Mouse (Mus musculus) frontal cortex, postnatal 10 days (tissue): Measurements from ENCODE around the gene Szt2.

Source experiments
- DNase-seq, 2 experiments: peaks; one replicate each; pipeline ENCODE4 v3.0.0; 2022; ENCODE audit warnings: low spot score in 2 of 2, mixed read lengths in 1 of 2

Gene Szt2

DNA sequence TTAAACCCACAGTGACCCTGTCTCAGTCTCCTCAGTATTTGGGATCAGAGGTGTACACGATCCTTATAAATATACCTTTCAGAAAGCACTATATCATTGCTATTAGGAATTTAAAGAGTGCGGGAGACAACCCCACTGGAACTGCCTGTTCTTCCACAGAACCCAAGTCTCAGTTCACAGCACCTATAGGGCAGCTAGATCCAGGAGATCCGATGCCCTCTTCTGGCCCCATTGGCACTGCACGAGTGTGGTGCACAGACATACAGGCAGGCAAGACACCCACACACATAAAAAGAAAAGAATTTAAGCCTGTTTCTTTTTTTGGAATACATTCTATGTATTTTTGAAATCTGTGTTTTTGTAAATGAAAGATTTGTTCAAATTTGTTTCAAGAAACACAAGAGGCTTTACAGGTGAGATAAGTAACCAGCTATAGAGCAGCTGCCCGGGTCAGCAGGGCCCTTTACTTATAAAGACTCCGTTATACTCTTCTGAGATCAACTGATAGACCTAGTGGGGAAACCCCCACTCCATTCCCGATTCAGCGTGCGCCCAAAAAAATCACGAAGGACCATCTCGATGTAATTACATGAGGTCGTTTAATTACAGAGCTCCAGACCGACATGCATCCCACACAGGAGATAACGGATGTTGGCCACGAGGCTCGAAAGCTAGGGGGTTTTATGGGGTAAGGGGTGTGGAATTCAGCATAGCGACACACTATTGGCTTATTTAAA, 50.7 kb downstream of the Szt2 start:
- no peak for DNase-seq

DNA sequence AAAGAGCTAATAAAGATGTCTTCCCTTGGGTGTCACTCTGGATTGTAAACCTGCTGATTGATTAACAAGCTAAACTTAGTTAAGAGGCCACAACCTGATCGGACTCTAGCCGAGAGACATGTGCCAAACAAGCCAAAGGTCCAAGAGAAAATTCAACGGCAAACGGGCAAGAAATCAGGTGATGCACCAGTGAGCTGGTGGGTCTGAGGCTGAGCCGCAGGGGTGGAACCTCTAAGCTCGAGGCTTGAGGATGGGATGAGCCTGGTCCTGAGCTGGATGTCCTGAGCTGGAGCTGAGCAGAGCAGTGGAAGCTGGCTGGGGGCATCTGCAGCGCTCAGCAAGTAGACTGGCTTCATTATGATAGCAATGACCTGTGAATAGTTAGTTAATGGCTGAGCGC, 51.6 kb downstream of the Szt2 start:
- DNase-seq: no peak

DNA sequence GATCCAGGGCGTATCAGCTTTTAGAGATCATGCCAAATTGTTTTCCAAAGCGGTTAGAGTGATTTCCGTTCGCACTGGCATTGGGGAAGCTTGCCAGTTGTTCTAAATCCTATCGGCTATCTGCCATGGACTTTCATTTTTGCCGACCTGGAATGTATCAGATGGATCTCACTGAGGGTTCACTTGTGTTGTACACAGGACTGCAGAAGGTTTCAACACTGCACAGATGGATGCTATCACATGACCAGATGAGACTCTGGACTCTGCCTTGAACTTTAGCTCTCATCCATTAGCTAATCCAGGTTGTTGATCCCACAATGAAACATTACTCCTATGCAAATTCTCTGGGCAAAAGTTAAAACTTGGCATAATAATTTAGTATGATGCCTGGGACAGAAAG, 52.3 kb downstream of the Szt2 start:
- no peak for DNase-seq

DNA sequence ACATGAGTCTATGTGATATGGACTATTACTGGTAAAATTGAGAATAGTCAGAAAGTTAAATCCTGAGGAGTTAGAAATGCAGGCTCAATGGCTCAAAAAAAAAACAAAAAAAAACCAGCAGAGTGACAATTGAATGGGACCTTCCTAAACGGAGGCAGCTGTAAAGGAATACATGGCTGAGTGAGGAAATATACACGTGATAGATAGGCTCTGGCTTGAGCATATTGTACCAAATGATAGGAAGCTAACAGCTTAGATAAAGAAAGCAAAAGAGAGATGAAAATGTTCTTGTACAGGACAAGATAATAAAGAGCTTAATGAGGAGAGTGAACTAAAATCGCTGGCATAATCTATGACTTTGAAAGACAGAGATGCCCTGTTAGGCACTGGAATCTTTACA, 54.8 kb downstream of the Szt2 start:
- no peak for DNase-seq

DNA sequence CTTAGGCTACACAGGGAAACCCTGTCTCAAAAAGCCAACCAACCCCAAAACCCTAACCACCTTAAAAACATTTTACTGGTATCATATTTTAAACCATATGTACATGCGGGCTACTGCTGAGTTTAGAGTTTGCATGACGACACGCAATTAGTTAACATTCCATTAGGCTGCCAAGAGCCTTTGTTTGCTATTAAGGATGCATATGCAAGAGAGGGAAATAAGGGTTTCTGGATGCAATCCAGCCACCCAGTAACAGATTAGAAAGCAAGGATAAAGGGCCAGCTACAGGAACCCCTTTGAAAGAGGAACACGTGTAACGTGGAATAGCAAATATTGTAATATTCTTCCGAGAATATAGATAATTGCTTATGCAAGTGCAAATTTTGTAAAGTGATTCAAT, 55.4 kb downstream of the Szt2 start:
- DNase-seq: no peak

DNA sequence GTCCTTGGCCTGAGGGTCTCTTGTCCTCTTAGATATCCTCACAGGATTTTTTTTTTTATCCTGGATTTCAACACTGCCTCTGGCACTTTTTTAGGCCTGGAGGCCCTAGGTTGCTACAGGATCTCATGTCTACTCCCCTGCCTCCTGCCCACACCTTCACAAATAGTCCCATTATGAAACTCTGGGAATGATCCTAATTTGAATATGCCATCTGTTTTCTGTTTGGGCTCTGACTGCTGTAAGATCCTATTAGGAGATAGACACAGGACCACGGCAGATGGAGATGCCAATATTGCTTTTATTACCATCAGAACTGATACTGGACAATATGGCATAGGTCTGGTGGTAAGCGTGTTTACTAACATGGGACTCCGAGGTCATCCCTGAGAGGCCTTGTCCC, 57.2 kb downstream of the Szt2 start:
- no peak for DNase-seq

DNA sequence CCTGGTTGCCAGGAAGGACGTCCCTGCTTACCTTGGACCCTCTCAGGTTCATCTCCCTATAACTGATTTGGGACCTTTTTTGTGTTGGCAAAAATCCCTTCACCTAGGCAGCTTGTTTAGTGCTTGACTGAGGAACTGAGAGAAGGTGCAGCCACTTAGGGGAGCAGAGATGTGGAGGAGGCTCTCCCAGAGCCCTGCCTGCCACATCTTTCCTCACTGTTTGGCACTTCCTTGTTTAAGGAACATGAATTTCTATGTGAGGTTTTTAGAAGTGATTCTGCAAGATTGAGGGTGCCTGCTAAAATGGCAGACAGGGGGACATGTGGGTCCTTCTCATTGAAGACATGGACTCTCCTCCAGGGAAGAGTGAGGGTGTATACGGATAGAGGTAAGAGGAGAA, 58.2 kb downstream of the Szt2 start:
- DNase-seq: no peak

DNA sequence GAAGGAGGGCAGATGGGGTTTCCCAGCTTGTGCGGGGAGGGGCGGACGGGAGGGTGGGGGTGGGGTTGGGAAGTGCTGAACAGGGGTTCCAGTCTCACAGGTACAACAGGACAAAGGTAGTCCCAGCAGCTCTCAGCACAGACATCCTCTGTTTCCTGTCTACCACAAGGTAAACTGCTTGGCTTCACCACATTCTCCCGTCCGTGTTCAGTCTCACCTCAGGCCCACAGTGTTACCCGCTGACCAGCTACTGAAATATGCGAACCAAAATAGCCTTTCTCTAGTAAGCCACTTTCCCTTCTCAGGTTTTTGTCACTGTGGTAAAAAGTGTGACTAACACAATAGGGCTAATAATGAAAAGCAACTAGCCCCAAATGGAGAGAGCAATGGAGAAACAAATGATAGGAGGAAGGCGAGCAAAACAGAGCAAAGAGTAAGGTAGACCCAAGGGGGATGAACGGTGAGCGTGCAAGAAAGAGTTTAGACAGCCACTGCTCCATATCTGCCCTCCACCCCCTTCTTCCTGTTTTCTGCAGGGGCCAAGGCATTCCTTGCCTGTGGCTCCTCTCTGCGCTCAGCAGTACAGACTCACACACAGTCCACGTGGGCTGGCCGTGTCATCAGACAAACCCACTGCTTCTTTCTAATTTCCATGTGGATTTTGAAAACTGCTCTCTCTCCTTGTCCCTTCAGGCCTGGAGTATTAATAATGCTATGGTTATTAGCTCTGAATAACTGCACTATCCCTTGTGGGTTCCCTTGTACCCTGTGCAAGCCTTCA, 61.4 kb downstream of the Szt2 start:
- DNase-seq: no peak

DNA sequence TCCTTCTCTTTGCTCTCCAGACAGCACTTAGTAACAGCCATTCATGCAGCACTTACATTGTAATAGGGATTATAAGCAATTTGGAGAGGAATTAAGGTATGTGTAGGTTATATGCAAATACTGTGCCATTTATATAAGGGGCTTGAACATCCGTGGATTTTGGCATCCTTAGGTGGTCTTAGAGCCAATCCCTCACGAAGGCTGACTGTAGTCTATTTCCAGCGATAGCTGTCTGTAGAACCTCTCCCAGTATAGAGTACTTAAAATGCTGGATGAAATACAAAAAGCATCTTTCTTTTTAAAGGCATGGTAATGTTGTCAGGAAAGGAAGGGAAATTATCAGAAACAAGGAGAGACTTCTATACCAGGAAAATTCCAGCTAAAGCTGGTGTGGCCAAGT, 67.6 kb downstream of the Szt2 start:
- no peak for DNase-seq

DNA sequence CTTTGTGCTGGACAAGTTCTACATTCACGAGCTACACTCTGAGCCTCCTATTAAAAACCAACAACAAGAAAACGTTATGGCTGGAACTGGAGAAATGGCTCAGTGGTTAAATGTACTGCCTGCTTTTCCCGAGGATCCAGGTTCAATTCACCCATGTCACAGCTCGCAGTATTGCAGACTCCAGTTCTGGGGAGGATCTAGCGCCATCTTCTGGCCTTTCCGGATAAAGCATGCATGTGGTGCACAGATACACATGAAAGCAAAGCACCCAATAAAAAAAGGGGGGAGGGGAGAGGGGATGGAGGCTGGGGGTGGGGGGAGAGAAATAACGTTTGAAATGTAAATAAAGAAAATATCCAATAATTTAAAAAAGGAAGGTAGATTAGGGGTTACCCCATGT, 72.4 kb downstream of the Szt2 start:
- DNase-seq: peak; percentile 36 to 58

DNA sequence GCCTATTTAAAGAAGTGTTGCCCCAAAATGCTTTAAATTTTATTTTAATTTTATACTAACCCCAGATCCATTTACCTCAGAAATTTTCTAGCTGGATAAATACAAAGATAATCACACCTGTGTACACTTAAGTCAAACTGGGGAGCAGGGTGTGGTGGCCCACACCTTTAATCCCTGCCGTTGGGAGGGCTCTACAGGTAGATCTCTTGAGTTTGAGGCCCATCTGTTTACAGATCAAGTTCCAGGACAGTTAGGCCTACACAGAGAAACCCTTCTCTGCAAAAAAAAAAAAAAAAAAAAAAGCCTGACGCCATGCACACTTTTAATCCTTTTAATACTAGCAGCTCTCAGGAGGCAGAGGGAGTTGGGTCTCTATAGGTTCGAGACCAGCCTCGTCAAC, 73.1 kb downstream of the Szt2 start:
- DNase-seq: no peak

DNA sequence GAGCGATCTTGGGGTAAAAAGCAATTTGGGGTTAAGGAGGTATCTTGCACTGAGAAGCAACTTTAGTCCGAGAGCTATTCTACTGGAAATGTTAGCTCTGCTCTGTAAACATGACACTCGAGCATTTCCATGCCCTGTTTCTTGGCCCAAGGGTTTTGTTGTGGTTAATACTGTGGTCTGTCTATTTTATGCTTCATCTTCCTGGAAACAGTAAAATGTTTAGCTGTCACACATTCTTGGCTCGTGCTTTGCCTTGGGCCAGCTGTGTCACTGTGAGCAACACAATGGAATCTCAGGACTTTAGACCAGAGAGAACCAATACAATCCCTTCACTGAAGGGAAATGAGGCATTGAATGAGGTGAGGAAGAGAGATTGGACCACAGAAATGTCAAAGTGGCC, 77.3 kb downstream of the Szt2 start:
- no peak for DNase-seq

DNA sequence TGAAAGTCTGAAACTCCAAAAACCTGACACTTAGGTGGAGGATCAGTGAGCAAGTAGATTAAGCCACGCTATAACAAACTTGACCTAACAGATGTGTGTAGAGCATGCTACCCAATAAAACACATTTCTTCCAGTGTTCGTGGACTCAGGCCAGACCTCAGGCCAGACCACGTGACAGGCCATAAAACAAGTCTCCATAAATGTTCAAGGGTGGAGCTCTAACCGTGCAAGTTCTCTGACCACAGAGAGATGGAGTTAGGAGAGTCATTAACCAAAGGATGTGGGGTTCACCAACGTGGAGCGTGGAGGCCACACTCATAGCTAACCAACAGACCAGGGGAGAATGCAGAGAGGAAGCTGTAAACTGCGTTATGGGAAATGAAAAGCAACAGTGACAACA, 82.6 kb downstream of the Szt2 start:
- no peak for DNase-seq

DNA sequence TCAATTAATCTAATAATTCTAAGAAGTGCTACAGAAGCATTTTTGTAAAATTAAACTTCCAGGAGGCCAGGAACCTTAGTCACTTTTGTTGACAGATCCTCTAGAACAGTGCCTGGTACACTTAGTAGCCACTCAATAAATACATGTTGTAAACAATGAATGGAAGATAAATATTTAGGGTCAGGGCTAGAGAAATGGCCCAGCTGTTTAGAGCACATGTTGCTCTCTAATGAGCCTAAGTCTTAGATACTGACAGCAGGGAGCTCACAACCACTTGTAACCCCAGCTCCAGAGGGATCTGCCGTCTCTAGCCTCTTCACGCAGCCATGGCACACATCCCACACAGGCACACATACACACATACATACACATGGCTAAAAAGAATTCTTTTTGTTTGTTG, 88.4 kb downstream of the Szt2 start:
- DNase-seq: no peak

DNA sequence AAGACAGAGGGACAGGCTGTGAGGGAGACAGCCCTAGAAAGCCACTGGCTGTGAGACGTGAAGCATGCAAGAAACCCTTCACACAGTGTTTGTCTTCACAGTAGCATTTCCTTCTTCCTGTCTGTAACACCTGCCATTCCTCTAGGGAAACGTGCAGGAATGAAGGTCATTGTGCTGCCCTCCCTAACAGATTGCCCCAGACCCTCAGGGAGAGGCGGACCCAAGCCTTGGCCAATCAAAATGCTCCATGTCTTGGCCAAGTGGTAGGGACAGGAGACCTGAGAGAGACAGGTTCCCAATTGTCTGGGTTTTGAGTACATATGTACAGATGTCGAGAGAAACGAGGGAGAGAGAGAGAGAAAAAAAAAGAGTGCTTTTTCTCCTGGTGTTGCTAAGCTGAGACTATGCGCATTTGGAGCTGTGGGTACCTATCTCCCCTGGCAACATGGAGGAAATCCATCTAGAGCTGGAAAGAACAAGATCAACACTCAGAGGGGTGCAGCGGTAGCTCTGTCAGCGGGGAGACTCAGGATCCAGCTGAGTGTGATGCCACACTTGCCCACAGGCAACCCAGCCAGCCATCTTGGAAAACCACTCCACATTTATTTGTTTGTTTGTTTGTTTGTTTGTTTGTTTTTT, 89.2 kb downstream of the Szt2 start:
- DNase-seq: no peak

DNA sequence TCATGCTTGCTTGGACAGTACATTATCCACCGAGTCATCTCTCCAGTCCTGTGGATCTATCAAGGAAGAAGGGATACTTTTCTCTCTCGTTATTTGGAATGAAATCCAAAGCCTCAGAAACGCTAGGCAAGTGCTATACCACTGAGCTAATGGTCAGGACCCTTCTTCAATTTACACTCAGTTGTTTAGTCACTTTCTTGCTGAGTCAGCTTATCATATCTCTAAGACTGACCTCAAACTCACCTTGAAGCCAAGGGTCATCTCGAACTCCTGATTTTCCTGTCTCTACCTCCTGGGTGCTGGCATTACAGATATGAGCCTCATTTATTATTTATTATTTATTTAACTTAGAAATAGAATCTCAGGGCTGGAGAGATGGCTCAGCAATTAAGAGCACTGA, 92.4 kb downstream of the Szt2 start:
- DNase-seq: no peak

DNA sequence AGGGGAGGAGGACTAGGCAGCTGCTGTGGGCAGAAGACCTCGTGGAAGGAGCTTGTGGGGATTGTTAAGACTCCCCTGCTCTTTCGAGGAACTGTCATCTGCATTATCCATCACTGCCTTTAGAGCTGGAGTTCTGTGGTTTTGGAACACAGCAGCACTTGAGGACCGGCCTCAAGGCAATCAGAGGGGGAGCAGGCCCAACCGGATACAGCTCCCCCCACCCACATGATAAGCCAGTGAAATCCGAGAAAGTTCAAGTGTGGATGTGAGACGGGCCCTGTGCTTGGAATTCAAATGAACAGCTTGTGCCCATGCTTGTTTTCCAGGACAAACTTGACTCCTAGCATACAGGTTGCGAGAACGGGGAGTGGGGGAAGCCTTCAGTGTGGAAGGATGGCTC, 93.8 kb downstream of the Szt2 start:
- no peak for DNase-seq
